Mouse (Mus musculus): Measurements from ENCODE around the gene Sumf1.

Sumf1 gene

DNA sequence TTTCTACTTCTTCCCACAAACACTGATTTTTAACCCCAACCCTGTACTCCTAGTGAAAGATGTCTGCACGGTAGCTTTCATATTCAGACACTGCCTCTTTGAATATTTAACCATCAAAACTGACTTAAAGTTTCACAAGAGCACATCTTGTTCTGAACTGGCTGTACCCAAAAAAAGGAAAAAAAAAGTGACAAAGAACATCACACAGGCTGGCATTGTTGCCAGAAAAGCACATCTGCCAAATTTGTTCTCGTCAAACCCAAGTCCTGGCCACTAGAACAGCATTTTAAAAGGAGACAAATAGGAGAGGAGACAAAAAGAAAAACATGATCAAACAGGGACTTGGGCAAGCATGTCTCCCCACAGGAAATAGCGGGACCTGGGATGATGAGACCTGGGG, 91.9 kb downstream of the Sumf1 start:
- DNase-seq (ENCODE audit: low spot score in 2 of 2): no peak

DNA sequence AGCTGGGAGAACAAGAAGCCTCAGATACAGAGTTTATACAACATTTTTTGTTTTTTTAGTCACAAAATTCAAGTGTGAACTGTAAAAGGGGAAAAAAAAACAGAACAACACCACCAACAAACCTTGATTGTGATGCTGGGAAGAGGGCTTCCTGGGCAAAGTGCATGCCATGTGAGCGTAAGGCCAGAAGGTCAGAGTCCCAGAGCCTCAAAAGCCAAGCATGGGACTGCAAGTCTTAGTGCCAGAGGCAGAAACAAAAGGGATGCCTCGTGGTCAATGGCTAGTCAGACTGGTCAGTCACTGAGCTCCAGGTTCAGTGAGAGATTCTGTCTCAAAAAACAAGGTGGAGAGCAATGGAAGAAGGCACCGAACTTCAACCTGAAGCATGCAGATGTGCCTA, 92.7 kb downstream of the Sumf1 start:
- no peak for DNase-seq (ENCODE audit: low spot score in 2 of 2)

DNA sequence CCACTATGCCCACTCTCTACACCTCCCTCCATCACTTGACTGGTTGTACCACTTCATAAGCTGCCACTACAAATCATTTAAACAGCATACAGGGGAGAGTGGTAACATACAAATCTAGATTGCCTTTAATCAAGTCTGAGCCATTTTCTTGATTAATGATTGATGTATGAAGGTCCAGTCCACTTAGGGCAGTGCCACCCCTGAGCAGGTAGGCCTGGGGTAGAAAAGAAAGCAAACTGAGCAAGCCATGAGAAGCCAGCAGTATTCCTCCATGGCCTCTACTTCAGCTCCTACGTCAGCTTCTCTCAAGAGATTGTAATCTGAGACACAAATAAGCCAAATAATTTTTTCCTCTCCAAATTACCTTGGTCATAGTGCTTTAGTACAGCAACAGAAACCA, 94.1 kb downstream of the Sumf1 start:
- no peak for DNase-seq (ENCODE audit: low spot score in 2 of 2)

DNA sequence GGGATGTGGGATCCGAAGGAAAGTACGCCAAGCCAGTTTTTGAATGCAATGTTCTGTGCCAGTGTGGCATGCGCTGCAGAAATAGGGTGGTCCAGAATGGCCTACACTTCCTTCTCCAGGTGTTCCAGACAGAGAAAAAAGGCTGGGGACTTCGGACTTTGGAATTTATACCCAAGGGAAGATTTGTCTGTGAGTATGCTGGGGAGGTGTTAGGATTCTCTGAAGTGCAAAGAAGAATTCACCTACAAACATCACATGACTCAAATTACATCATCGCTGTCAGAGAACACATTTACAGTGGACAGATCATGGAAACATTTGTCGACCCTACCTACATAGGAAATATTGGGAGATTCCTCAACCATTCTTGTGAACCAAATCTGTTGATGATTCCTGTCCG, 109.5 kb downstream of the Sumf1 start:
- DNase-seq (ENCODE audit: low spot score in 2 of 2): no peak

DNA sequence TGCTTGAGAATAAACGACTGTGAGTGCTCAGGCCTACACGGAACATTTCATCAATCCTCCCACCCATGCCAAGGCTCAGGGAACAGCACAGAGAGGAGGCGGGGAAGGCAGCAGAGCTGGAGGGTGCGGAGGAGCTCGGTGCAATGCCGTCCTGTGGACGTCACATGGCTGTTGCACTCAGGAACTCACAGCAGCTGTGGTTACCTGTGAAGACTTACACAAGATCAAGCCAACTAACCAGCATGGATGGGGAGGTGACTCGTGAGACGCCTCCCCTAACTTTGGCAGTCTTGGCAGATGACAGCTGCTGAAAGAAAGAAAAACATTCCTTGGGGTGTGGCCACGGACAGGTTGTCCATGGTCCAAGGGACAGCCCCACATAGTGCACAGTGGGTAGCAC, 110.8 kb downstream of the Sumf1 start:
- DNase-seq (ENCODE audit: low spot score in 2 of 2): no peak

DNA sequence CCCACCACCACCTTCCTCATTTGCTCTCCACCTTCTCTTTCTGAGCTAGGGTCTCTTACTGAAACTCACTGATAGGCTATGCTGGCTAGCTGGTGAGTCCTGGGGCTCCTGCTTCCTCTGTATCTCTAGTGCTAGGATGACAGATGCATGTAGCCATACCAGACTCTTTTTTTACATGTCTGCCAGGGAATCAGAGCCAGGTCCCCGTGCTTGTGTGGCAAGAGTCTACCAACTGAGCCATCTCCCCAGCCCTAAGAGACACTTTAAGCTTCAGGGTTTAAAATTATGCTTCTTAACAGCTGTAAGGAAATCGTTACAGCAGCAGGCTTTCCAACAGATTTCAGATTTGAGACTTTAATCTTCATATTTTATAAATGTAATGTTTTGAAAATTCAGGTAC, 111.5 kb downstream of the Sumf1 start:
- no peak for DNase-seq (ENCODE audit: low spot score in 2 of 2)

DNA sequence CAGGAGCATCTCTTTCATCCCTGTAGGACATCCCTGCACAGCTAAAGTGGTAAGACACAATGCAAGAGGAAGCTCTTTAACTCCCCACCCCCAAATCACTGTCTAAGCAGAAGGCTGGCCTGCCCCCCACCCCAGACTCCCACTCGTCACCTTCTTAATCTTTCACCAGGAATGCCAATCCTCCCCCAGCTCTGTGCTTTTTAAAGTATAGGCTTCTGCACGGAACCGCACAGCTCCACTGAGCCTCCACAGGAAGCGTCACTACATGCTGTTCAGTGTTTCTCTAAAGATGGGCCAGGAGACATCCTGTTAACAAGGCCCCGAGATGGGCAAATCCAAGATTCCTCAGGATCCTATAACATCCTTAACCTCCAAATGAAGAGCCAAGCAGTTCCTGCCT, 112.3 kb downstream of the Sumf1 start:
- DNase-seq (ENCODE audit: low spot score in 2 of 2): peak in 1 of 2 experiments; percentile 27

DNA sequence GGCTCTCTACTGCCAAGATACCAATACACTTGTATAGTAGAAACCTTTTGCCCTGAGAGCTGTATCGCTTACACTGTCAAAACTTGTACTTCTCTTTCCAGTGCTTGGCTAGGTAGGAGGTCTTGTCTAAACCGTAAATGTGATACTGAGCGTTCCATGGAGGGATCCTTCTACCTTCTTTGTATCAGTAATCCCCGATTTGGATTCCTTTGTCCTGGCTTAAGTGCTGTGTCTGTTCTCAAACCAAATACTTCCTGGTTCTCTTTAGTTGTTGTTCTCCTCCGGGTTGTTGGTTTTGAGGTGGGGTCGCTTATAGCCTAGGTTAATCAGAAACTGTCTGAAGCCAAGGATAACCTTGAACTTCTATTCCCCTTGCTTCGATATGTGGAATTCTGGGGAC, 114.4 kb downstream of the Sumf1 start:
- DNase-seq (ENCODE audit: low spot score in 2 of 2): no peak

DNA sequence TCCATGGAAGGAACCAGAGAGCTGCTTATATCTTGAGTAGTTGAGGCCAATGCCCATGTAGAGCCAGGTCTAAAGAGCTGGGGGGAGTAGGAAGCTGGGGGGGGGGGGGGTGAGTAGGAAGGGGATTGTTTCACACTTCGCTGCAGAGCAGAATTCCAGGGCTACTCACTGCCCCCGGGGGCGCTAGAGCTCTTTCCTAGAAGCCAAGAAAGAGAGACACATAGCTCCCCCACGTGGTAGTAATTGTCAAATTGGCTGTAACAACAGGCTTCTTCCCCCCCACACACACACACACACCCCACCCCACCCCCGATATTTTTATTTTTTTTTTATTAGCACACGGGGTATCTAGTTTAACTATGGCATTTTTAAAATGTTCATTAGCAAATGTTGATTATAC, 119.8 kb downstream of the Sumf1 start:
- DNase-seq (ENCODE audit: low spot score in 2 of 2): peak; percentile 91

DNA sequence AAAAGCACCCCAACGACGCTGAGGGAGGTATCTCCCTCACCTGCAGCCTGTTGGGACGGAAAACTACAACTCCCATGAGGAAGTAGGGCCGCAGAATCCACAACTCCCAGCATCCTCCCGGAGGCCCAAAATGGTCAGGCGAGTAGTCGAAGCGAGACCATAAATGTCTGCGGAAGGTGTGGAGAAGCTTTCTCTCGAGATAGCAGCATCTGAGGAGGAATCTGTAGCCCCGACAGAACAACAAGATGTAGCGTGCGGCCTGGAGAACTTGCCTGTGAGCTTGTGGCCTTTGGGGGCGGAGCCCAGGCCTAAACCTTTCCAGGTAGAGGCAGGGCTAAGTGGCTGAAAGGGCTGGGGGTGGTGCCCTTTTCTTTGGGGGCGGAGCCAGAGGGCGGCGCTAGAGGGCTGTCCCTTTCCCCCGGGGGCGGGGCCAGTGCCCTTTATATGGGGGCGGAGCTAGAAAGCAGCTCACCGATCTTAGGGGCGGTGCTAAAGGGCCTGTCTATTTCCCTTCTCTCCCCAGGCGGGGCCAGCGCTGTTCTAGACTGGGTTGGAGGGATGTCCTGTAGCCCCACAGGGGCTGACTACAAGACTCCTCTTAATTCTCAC, 120.4 kb downstream of the Sumf1 start, which contains the start of gene Setmar:
Gene Setmar, plus strand, starts transcription at position 128 of the 609 bp plus-strand sequence.
- DNase-seq (ENCODE audit: low spot score in 2 of 2): peak; percentile 97

DNA sequence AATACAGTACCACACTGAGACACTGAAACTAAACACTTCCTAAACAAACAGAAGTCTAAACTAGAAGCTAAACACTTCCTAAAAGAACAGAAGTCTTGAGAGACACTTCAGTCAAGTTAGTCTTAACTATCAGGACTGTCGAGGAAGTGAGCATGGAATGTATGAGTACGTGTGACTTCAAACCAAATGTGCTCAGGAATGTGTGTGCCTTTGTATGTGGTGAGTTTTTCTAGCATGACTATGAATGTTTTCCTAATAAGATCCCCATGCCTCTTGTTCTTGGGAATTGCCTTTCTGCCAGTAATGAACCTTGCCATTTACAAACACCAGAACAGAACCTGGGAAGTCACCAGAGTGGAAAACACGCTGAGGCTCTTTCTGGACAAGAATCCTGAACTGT, 124.3 kb downstream of the Sumf1 start:
- DNase-seq (ENCODE audit: low spot score in 2 of 2): no peak

DNA sequence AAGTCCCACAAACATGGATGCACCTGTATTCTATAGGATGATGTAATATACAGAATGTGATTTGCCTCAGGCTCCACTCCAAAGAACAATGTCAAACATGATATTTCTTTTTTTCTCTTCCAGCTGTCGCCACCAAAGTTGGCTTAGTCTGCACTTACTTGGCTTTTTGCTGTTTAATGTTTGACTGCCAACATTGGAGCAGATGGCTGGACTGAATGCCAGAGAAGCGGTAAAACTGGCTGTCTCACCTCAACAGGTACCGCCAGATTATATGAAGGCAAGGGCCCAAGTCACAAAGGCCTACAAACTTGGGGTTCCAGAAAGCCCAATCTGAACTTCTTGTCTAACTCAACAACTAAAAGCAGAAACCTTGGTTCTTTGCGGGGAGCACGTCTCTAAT, 127.3 kb downstream of the Sumf1 start:
- no peak for DNase-seq (ENCODE audit: low spot score in 2 of 2)

DNA sequence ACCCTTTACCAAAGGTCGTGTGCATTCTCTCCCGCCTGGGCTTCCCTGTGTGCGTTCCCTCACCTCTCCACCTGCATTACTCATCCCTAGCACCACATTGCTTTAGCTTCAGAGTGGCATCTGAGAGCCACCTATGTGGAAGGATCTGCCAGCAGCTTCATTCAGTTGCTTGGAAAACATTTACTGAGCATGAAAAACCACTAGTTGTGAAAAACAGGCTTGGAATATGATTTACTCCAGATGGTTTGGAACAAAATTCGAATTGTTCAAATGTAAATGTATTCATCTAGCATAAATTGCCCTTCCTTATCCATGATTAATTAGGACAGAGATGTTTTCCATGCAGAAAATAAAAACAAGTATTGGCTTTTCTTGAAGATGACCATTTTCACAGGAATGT, 128.0 kb downstream of the Sumf1 start:
- DNase-seq (ENCODE audit: low spot score in 2 of 2): no peak

All from right cerebral cortex, postnatal 10 days (tissue).